Comparison of ENCODE assay signal across 8 mouse cellular contexts in genomic region chr13:34993085-34993484, GRCm38 (mm10). TPM values are rescaled to one million over a fixed set of nuclear protein-coding genes. Genes with fewer than 3 reads are reported as not detected.
A peak's percentile ranks its signal among the peaks of the same experiment; 100 is the strongest.
DNase-seq lines count a peak whose midpoint lies in the region; ATAC-seq lines count a peak whose summit lies in the region.

No protein-coding gene starts in this region.

- H3K9ac ChIP-seq in forebrain, embryonic 16.5 days (replicated peaks; ENCODE audit: low read depth, low read length), result peak overlapping the region; percentile 71; the same call in 1 of the 2 replicates
- peak overlapping the region; percentile 82 for H3K9ac ChIP-seq in liver, embryonic 16.5 days (ENCODE audit: low read depth, low read length)

- H3K9me3 ChIP-seq in erythroblast, embryonic 14.5 days (ENCODE audit: control insufficient read depth, low read length), result no peaks in the 10 kb centered on the region
- peaks cover 2% of the 10 kb centered on the region; the same call in 1 of the 2 replicates for H3K9me3 ChIP-seq in forebrain, embryonic 16.5 days (ENCODE audit: control insufficient read depth, low read length)
- no peaks in the 10 kb centered on the region for H3K9me3 ChIP-seq in liver, embryonic 16.5 days (replicated peaks; ENCODE audit: control insufficient read depth, low read length)

- no peak for ATAC-seq in erythroblast, adult 5-6 weeks (replicated peaks; ENCODE audit: low FRiP score, poor library complexity, severe bottlenecking)
- no peak for ATAC-seq in forebrain, embryonic 16.5 days
- no peak for ATAC-seq in liver, embryonic 16.5 days (ENCODE audit: low read depth)

- no peak overlapping the region for H3K27ac ChIP-seq in forebrain, embryonic 16.5 days (ENCODE audit: low read length)
- H3K27ac ChIP-seq in liver, embryonic 16.5 days (ENCODE audit: low read length), result no peak overlapping the region; the same call in 1 of the 2 replicates

- peak overlapping the region; percentile 57 for H3K4me2 ChIP-seq in forebrain, embryonic 16.5 days (ENCODE audit: low read length)
- H3K4me2 ChIP-seq in liver, embryonic 16.5 days (ENCODE audit: low read depth, low read length), result peak overlapping the region; percentile 84

- peak overlapping the region; percentile 83 for H3K4me3 ChIP-seq in erythroblast, embryonic 14.5 days (replicated peaks)
- H3K4me3 ChIP-seq in forebrain, embryonic 16.5 days (replicated peaks; ENCODE audit: low read length), result peak overlapping the region; percentile 65
- H3K4me3 ChIP-seq in liver, embryonic 16.5 days (ENCODE audit: low read depth, low read length), result peak overlapping the region; percentile 77

- 68% methylated on average over 4 of the region's 4 CpGs for WGBS in forebrain, embryonic 16.5 days
- WGBS in liver, embryonic 16.5 days (ENCODE audit: insufficient replicate concordance), result 55% methylated on average over 4 of the region's 4 CpGs

- DNase-seq in 416B (ENCODE audit: low read depth), result peak; percentile 49
- DNase-seq in adrenal gland, postnatal 10 days, result no peak
- no peak for DNase-seq in cerebellum, postnatal 4 days (ENCODE audit: low spot score in 2 of 2)
- no peak for DNase-seq in urinary bladder, adult 18-20 months (ENCODE audit: low spot score in 2 of 2)

- peaks cover 27% of the 10 kb centered on the region for H3K36me3 ChIP-seq in erythroblast, embryonic 14.5 days (ENCODE audit: control insufficient read depth)
- H3K36me3 ChIP-seq in forebrain, embryonic 16.5 days (ENCODE audit: control insufficient read depth, insufficient read depth), result peaks cover 7% of the 10 kb centered on the region; the same call in 1 of the 2 replicates
- 0 out of 2 replicates have a peak, but pooled peaks cover 4% of the 10 kb centered on the region for H3K36me3 ChIP-seq in liver, embryonic 16.5 days (ENCODE audit: control insufficient read depth, insufficient read depth)

- peaks cover 36% of the 10 kb centered on the region for H3K4me1 ChIP-seq in erythroblast, embryonic 14.5 days (ENCODE audit: control insufficient read depth)
- H3K4me1 ChIP-seq in forebrain, embryonic 16.5 days (replicated peaks; ENCODE audit: control insufficient read depth, insufficient read depth, low read length), result peaks cover 18% of the 10 kb centered on the region
- H3K4me1 ChIP-seq in liver, embryonic 16.5 days (ENCODE audit: control insufficient read depth, low read depth, low read length), result peaks cover 23% of the 10 kb centered on the region

- H3K27me3 ChIP-seq in erythroblast, embryonic 14.5 days (ENCODE audit: control insufficient read depth), result no peaks in the 10 kb centered on the region
- H3K27me3 ChIP-seq in forebrain, embryonic 16.5 days (replicated peaks; ENCODE audit: control insufficient read depth, insufficient read depth, low read length), result no peaks in the 10 kb centered on the region
- no peaks in the 10 kb centered on the region for H3K27me3 ChIP-seq in liver, embryonic 16.5 days (ENCODE audit: control insufficient read depth, insufficient read depth, low read depth, low read length)

RNA-seq across cellular contexts. Expression of gene Eci3, which starts 29.5 kb away (rescaled TPM):
- polyA plus RNA-seq in erythroblast, embryonic 14.5 days (2012), result not detected in 2 replicates
- total RNA-seq in erythroblast, adult 5-6 weeks (2015; ENCODE audit: low replicate concordance), result not detected in 2 replicates
- not detected in 2 replicates for total RNA-seq in erythroblast, adult 5-6 weeks (2017; ENCODE audit: low replicate concordance)
- 0.42 TPM in 1 of 2 replicates, not detected in the other for polyA plus RNA-seq in forebrain, embryonic 16.5 days (2015; fragmentation: Nextera tagmentation; extraction: Ambion mirVana)
- polyA plus RNA-seq in liver, embryonic 16.5 days (2015; fragmentation: Nextera tagmentation; extraction: Ambion mirVana), result 0.06 and 0.09 TPM in 2 replicates
- 1 to 10 TPM; 1.9 to 4.2 TPM for total RNA-seq in adrenal gland, postnatal 10 days (2021)

RNA-seq across cellular contexts. Expression of gene Eci2, which starts 33.8 kb away (rescaled TPM):
- polyA plus RNA-seq in erythroblast, embryonic 14.5 days (2012), result 1.1 and 1.2 TPM in 2 replicates
- total RNA-seq in erythroblast, adult 5-6 weeks (2015; ENCODE audit: low replicate concordance), result 18.4 and 35.5 TPM in 2 replicates
- total RNA-seq in erythroblast, adult 5-6 weeks (2017; ENCODE audit: low replicate concordance), result 27.5 and 39.9 TPM in 2 replicates
- 112 and 126 TPM in 2 replicates for polyA plus RNA-seq in forebrain, embryonic 16.5 days (2015; fragmentation: Nextera tagmentation; extraction: Ambion mirVana)
- 46.4 and 48.7 TPM in 2 replicates for polyA plus RNA-seq in liver, embryonic 16.5 days (2015; fragmentation: Nextera tagmentation; extraction: Ambion mirVana)
- 100 to 1,000 TPM; 254 to 255 TPM for total RNA-seq in adrenal gland, postnatal 10 days (2021)

Comparison
In these comparisons a context has a peak if more than half of its experiments do, and no peak if none do; other contexts are left out.
1. RNA of gene Eci2, which starts 33.8 kb away (polyA plus RNA-seq): 112 to 126 TPM in forebrain, embryonic 16.5 days and 46.4 to 48.7 TPM in liver, embryonic 16.5 days; 1.1 to 1.2 TPM in erythroblast, embryonic 14.5 days; every median in the first group is over 10 times any median in the second.
2. Peak in every context shown above with its lines, with median percentiles within 50 percentile points of each other: H3K4me3 ChIP-seq.